Mouse (Mus musculus): ENCODE measurements around the gene Cntnap4. TPM values are rescaled to one million over a fixed set of nuclear protein-coding genes. Genes with fewer than 3 reads are reported as not detected.

The Cntnap4 gene
- total and polyA plus RNA-seq, 2 experiments from 2014 or later = 16.5 to 37.0 TPM

DNA sequence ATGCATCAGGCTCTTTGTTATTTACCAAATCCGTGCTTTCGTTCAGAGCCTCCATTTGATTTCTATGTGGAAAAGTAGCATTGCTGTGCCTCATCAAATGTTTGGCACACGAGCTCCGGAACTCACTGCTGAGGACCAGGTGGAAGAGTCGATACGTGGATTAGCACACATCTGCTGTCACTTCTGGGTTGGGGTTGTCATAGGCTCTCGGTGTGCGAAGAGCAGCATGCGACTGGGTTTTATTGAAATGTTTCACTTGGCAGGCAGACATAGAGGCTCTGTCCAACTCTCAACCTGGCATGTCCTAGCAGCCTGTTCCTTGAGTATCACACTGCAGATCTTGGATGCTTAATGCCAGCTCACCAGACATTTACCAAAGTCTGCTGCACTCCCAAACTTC, 111.9 kb downstream of the Cntnap4 start:
- ATAC-seq (ENCODE audit: low FRiP score) = no peak
- H3K4me3 ChIP-seq (ENCODE audit: low read depth, low read length) = no peak overlapping the region

DNA sequence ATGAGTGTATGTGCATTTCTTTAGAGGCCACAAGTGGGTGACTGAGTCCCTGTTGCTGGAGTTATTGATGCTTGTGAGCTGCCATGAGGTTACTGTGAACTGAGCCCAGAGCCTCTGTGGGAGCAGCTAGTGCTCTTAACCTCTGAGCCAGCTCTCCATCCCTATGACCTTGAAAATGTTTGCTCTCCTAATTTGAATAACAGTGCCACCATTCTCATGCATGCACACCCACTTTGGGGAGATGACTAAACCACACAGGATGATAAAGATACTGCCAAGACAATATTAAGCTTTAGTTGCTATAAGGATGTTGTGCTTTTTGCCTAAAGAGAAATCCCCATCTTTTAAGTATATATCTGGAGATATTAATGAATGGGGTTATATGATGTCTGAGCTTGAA, 125.9 kb downstream of the Cntnap4 start:
- Histone ChIP-seq H3K27ac (ENCODE audit: low read depth, low read length) (no peak overlapping the region), H3K36me3 (ENCODE audit: insufficient read depth, low read length) (no peaks in the 10 kb centered on the region), H3K27me3 (ENCODE audit: insufficient read depth, low read length) (no peaks in the 10 kb centered on the region), H3K9me3 (ENCODE audit: low read length) (no peaks in the 10 kb centered on the region), H3K9ac (replicated peaks; ENCODE audit: low read length, poor library complexity, severe bottlenecking) (no peak overlapping the region), H3K4me2 (ENCODE audit: low read depth, low read length, poor library complexity, severe bottlenecking) (no peak overlapping the region), H3K4me3 (ENCODE audit: low read depth, low read length) (no peak overlapping the region), H3K4me1 (ENCODE audit: insufficient read depth, low read length) (no peaks in the 10 kb centered on the region)
- no peak for DNase-seq (ENCODE audit: low spot score)
- no peak for TF ChIP-seq CTCF (IDR thresholded peaks at IDR 0.05)
- no peak for ATAC-seq (ENCODE audit: low FRiP score)

More for the DNA sequence above, 111.9 kb downstream of the Cntnap4 start:
- Histone ChIP-seq H3K27ac (ENCODE audit: low read depth, low read length) (no peak overlapping the region), H3K27me3 (ENCODE audit: insufficient read depth, low read length) (no peaks in the 10 kb centered on the region), H3K4me1 (ENCODE audit: insufficient read depth, low read length) (no peaks in the 10 kb centered on the region), H3K9ac (replicated peaks; ENCODE audit: low read length, poor library complexity, severe bottlenecking) (no peak overlapping the region), H3K36me3 (ENCODE audit: insufficient read depth, low read length) (no peaks in the 10 kb centered on the region), H3K9me3 (ENCODE audit: low read length) (no peaks in the 10 kb centered on the region), H3K4me2 (ENCODE audit: low read depth, low read length, poor library complexity, severe bottlenecking) (no peak overlapping the region)
- 87% methylated on average over 9 of the region's 9 CpGs for WGBS
- TF ChIP-seq CTCF (IDR thresholded peaks at IDR 0.05) = no peak
- peak; percentile 58 for DNase-seq (ENCODE audit: low spot score)

DNA sequence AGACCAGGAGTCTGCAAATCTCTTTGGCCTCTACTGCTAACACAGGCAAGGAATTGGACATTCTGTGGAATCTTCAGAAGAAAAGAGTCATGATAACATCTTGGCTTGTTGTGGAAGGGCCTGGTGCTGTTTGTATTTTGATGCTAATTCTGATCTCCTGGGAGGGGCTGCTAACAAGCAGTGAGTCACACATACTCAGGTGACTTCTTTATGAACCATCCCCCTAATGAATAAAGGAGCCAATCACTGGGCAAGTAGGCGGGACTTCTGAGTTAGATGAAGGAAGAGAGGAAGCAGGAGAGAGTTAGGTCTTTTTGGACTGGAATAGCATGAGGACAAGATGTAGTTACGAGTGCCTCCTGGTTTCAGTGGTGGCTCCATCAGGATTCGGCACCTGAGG, 128.3 kb downstream of the Cntnap4 start:
- H3K9me3 ChIP-seq (ENCODE audit: low read length) = no peaks in the 10 kb centered on the region
- H3K36me3 ChIP-seq (ENCODE audit: insufficient read depth, low read length) = no peaks in the 10 kb centered on the region
- WGBS = 85% methylated on average over 3 of the region's 3 CpGs
- no peak overlapping the region for H3K9ac ChIP-seq (replicated peaks; ENCODE audit: low read length, poor library complexity, severe bottlenecking)
- no peaks in the 10 kb centered on the region for H3K4me1 ChIP-seq (ENCODE audit: insufficient read depth, low read length)
- no peak overlapping the region for H3K4me2 ChIP-seq (ENCODE audit: low read depth, low read length, poor library complexity, severe bottlenecking)
- H3K27ac ChIP-seq (ENCODE audit: low read depth, low read length) = no peak overlapping the region
- no peaks in the 10 kb centered on the region for H3K27me3 ChIP-seq (ENCODE audit: insufficient read depth, low read length)
- ATAC-seq (ENCODE audit: low FRiP score) (no peak), DNase-seq (ENCODE audit: low spot score) (no peak)
- no peak for TF ChIP-seq CTCF (IDR thresholded peaks at IDR 0.05)
- no peak overlapping the region for H3K4me3 ChIP-seq (ENCODE audit: low read depth, low read length)

DNA sequence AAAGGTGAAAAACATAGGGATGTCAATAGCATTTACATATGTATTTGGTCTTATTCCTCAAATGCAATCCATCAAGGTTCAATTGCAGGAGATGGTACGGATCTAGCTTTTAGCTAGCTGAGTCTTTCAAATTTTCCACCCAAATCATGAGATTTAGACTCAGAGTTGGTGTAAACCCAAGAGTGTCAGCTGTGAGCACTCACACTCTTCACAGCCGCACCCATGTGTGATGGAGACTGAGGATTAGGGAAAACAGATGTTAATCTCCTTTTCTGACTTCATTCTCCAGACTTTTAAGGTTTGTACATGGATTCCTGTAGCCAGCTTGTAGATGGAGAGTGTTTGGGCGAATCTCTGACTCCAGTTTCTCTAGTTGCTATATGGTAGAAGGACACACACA, 147.1 kb downstream of the Cntnap4 start:
- 65% methylated on average over 3 of the region's 3 CpGs for WGBS
- Histone ChIP-seq H3K36me3 (ENCODE audit: insufficient read depth, low read length) (no peaks in the 10 kb centered on the region), H3K4me1 (ENCODE audit: insufficient read depth, low read length) (no peaks in the 10 kb centered on the region), H3K27me3 (ENCODE audit: insufficient read depth, low read length) (no peaks in the 10 kb centered on the region), H3K9me3 (ENCODE audit: low read length) (no peaks in the 10 kb centered on the region), H3K27ac (ENCODE audit: low read depth, low read length) (no peak overlapping the region), H3K4me3 (ENCODE audit: low read depth, low read length) (no peak overlapping the region), H3K4me2 (ENCODE audit: low read depth, low read length, poor library complexity, severe bottlenecking) (no peak overlapping the region), H3K9ac (replicated peaks; ENCODE audit: low read length, poor library complexity, severe bottlenecking) (no peak overlapping the region)
- TF ChIP-seq CTCF (IDR thresholded peaks at IDR 0.05) = no peak
- ATAC-seq (ENCODE audit: low FRiP score) = no peak
- no peak for DNase-seq (ENCODE audit: low spot score)

DNA sequence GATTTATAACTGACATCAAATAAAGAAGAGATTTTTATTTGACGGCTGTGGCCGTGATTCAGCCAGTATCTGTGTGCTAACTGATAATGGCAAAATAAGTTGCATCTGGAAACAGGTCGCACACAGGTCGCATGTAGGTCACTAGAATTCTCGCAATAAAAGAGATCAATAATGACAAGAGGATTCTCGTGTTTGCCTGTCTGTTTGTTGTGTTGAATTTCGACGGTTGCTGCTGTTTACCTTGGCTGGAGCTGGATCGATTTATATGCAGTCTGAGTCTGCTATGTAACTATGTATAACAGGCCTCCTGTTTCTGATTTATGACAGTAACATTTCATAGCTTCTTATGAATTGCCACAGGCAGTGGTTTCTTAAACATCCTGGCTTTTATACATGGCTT, 155.1 kb downstream of the Cntnap4 start:
- H3K4me3 ChIP-seq (ENCODE audit: low read depth, low read length) = no peak overlapping the region
- H3K27ac ChIP-seq (ENCODE audit: low read depth, low read length) = no peak overlapping the region
- H3K4me1 ChIP-seq (ENCODE audit: insufficient read depth, low read length) = no peaks in the 10 kb centered on the region
- no peak overlapping the region for H3K4me2 ChIP-seq (ENCODE audit: low read depth, low read length, poor library complexity, severe bottlenecking)
- no peaks in the 10 kb centered on the region for H3K36me3 ChIP-seq (ENCODE audit: insufficient read depth, low read length)
- whole genome bisulfite sequencing = 70% methylated on average over 9 of the region's 9 CpGs
- no peak for DNase-seq (ENCODE audit: low spot score)
- ATAC-seq (ENCODE audit: low FRiP score) = no peak
- no peak for TF ChIP-seq CTCF (IDR thresholded peaks at IDR 0.05)
- no peak overlapping the region for H3K9ac ChIP-seq (replicated peaks; ENCODE audit: low read length, poor library complexity, severe bottlenecking)
- H3K27me3 ChIP-seq (ENCODE audit: insufficient read depth, low read length) = no peaks in the 10 kb centered on the region
- no peaks in the 10 kb centered on the region for H3K9me3 ChIP-seq (ENCODE audit: low read length)

DNA sequence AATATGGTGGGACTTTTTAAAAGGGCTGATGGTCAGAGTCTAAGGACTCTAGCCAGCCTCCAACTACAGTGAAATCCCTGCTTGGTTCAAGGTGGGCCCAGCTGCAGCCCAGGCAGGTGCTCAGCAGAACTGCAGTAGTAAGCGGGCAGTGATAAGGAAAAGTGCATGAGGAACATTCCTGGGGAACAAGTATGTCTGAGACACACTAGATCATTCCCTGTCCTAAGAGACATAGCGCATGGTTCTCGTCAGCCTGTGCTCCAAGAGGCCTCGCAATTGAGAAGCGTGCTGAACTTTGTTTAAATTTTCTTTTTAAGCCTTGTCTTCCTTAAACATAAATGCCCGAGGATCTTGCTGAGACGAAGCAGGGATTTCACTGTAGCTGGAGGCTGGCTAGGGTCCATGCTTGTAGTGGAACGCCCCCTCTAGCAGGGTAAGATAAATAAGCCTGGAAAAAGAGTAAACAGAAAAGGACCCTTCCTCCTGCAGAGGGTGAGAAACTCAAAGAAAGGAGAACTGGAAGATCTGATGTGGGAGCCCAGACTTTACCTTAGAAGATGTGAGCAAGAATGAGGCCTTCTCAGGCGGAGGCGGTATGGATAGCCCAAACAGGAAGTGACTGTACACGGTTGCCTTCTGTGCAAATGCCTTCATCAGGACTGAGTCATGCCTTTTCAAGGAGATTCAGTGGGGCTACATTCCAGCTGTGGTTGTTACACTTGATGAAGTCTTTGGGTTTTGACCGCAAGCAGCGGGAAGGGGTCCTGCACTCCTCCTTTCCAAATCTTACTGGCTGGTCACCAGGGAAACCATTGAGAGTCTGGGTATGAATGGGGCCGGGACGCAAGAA, 161.0 kb downstream of the Cntnap4 start:
- no peak for TF ChIP-seq CTCF (IDR thresholded peaks at IDR 0.05)
- no peak for DNase-seq (ENCODE audit: low spot score)
- Histone ChIP-seq H3K36me3 (ENCODE audit: insufficient read depth, low read length) (no peaks in the 10 kb centered on the region), H3K4me1 (ENCODE audit: insufficient read depth, low read length) (no peaks in the 10 kb centered on the region), H3K9ac (replicated peaks; ENCODE audit: low read length, poor library complexity, severe bottlenecking) (no peak overlapping the region), H3K27ac (ENCODE audit: low read depth, low read length) (no peak overlapping the region), H3K27me3 (ENCODE audit: insufficient read depth, low read length) (no peaks in the 10 kb centered on the region), H3K4me3 (ENCODE audit: low read depth, low read length) (no peak overlapping the region), H3K9me3 (ENCODE audit: low read length) (no peaks in the 10 kb centered on the region), H3K4me2 (ENCODE audit: low read depth, low read length, poor library complexity, severe bottlenecking) (no peak overlapping the region)
- no peak for ATAC-seq (ENCODE audit: low FRiP score)
- WGBS = 81% methylated on average over 15 of the region's 15 CpGs

Data from midbrain, postnatal 0 days (tissue).